Mouse (Mus musculus) v-Abl transformed pro-B cells (cell line): ENCODE measurements at regions not wholly inside any gene's neighbourhood (a gene's known extent, or its start where the extent isn't known, plus 50 kb on each side); places are given as distances from the start of the nearest gene placed in this dataset.

ENCODE experiments used
- in situ Hi-C, 2 experiments: fragments of 400-800 bp; cut with MboI; formaldehyde crosslinking; loops; one replicate each; pipeline ENCODE4 v1.15.1; 2025; ENCODE audit not compliant: unreplicated experiment in 2 of 2

GRCm38 (mm10) chr15:10898715-10899486, 53.2 kb upstream of the C1qtnf3 start:
- in situ Hi-C loops, result loop anchor here in 1 of 2 experiments (5.0 to 25.0 kb wide), 2 partner anchors 1287 to 1782 kb away; no protein-coding TSS in a partner anchor

- in situ Hi-C loops, result loop anchor here in 1 of 2 experiments (5.0 to 25.0 kb wide), 3 partner anchors 1288 to 1783 kb away; no protein-coding TSS in a partner anchor
Observed at GRCm38 (mm10) chr15:10899904-10900303, 52.2 kb upstream of the C1qtnf3 start.

DNA sequence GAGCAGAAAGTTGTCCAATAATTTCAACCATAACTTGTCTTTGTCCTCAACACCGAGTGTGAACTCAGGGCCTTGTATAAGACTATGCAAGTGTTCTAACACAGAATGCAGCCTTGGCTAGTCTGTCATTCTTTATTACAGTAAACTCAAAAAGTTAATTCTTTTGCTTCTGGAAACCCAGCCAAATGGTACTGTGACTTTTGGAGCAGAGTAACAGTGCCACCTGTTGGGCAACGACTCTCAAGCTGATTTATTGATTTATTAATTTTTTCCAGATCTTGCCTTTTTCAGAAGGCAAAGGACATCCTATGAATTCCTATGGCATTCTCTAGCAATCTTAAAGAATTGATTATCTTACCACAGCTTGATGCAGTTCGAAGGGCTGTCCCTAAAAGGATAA, 51.1 kb upstream of the C1qtnf3 start:
- in situ Hi-C loops, result loop anchor here in 1 of 2 experiments (10.0 kb wide), 1 partner anchor 1446 kb away; no protein-coding TSS in a partner anchor

- in situ Hi-C loops, result loop anchor here in 1 of 2 experiments (10.0 kb wide), 1 partner anchor 1447 kb away; no protein-coding TSS in a partner anchor
Observed at GRCm38 (mm10) chr15:10901745-10902262, 50.3 kb upstream of the C1qtnf3 start.
